Mouse (Mus musculus) liver, embryonic 14.5 days (tissue): ENCODE data around the gene Casp7.

ENCODE experiments used
- CTCF ChIP-seq: IDR thresholded peaks from 2 replicates; pipeline ENCODE4 v1.5.1; 2016; ENCODE audit warnings: antibody characterized with exemption, low read depth, control low read depth
- EP300 ChIP-seq: IDR thresholded peaks from 2 replicates; pipeline ENCODE4 v1.6.1; 2016; ENCODE audit warnings: antibody characterized with exemption, low read depth

DNA sequence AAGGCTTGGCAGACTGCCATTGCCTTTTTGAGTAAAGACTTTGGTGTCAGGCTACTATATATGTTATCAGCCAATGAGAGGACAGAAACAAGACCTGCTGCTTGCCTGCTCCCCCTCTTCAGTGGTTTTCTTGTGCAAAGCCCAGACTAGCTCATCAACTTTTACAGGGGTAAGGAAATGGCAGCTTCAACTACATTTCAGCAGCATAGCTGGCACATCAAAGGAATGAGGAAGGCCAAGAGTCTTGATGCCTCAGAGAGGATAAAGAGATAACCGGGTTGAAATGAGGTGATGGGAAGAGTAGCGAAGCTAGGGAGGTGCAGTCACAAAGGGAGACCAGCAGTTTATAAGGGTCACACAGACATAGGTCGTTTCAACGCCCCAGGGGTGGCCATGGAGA, 60.6 kb downstream of the Casp7 start:
- TF ChIP-seq CTCF (no peak), EP300 (no peak)
